Mouse (Mus musculus) midbrain, embryonic 10.5 days (tissue): ENCODE measurements around the gene Cd2bp2. TPM values are rescaled to one million over a fixed set of nuclear protein-coding genes. Genes with fewer than 3 reads are reported as not detected.

Experiments used
- DNase-seq: peaks from one replicate; pipeline ENCODE4 v3.0.0-alpha.2; 2017; ENCODE audit warnings: low spot score
- H3K27ac ChIP-seq: fragments of 300-500 bp; sonication (generic); replicated peaks from 2 replicates; pipeline ENCODE4 v1.5.1; 2016; ENCODE audit warnings: mild to moderate bottlenecking
- H3K27me3 ChIP-seq: fragments of 300-500 bp; sonication (generic); 2 replicates; pipeline ENCODE4 v1.6.1; 2016; ENCODE audit warnings: low read depth, mild to moderate bottlenecking; ENCODE audit not compliant: poor library complexity, severe bottlenecking
- H3K36me3 ChIP-seq: fragments of 300-500 bp; sonication (generic); 2 replicates; pipeline ENCODE4 v1.6.1; 2016; ENCODE audit warnings: mild to moderate bottlenecking, moderate library complexity
- H3K4me1 ChIP-seq: fragments of 300-500 bp; sonication (generic); 2 replicates; pipeline ENCODE4 v1.6.1; 2016
- H3K4me3 ChIP-seq: fragments of 300-500 bp; sonication (generic); 2 replicates; pipeline ENCODE4 v1.5.1; 2016; ENCODE audit warnings: mild to moderate bottlenecking, moderate library complexity
- H3K9me3 ChIP-seq: fragments of 300-500 bp; sonication (generic); replicated peaks from 2 replicates; pipeline ENCODE4 v1.6.1; 2016; ENCODE audit warnings: mild to moderate bottlenecking
- WGBS: fragments of 180-500 bp; shearing (Covaris S2); methylation state at CpG from one replicate; pipeline ENCODE4 v1.1.7; 2016; 5-methylcytosine and 5-hydroxymethylcytosine counted together
- polyA plus RNA-seq: library from polyadenylated mRNA; unstranded; fragments of >200 nt; fragmentation: Nextera tagmentation; extraction: Ambion mirVana; gene quantifications from 2 replicates; pipeline ENCODE4 v1.2.1, GENCODE M21; 2016

Cd2bp2 gene
- polyA plus RNA-seq, 1 experiment from 2014 or later: 94.3 TPM

DNA sequence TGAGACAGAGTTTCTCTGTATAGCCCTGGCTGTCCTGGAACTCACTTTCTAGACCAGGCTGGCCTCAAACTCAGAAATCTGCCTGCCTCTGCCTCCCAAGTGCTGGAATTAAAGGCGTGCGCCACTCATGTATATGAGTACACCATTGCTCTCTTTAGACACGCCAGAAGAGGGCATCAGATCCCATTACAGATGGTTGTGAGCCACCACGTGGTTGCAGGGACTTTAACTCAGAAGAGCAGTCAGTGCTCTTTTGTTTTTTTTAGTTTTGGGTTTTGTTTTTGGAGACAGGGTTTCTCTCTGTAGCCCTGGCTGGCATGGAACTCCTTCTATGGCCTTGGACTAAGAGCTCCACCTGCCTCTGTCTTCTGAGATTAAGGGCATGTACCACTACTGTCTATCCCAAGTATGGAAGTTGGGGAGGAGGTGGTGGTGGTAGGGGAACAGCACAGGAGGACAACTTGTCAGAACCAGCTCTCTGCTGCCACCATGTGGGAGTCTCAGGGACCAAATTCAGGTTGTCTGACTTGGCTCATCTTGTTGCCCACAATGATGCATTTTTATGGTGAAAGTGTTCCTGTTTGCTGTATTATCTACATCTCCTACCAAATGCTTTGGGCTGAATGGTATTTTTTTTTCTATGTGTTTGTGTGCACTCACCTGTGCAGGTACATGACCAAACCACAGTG is 32.9 kb upstream of the Cd2bp2 start:
- Histone ChIP-seq H3K4me3 (no peak overlapping the region), H3K27me3 (no peaks in the 10 kb centered on the region), H3K9me3 (no peaks in the 10 kb centered on the region), H3K36me3 (peaks cover 66% of the 10 kb centered on the region), H3K27ac (no peak overlapping the region), H3K4me1 (peaks cover 25% of the 10 kb centered on the region)
- WGBS: 73% methylated on average over 4 of the region's 4 CpGs
- peak; percentile 61 for DNase-seq

- H3K4me1 ChIP-seq: peaks cover 6% of the 10 kb centered on the region
- 89% methylated on average over 11 of the region's 11 CpGs for WGBS
- no peak overlapping the region for H3K4me3 ChIP-seq
- H3K36me3 ChIP-seq: peaks cover 74% of the 10 kb centered on the region
- DNase-seq: no peak
- no peaks in the 10 kb centered on the region for H3K9me3 ChIP-seq
- no peak overlapping the region for H3K27ac ChIP-seq
- H3K27me3 ChIP-seq: no peaks in the 10 kb centered on the region
Measured at GRCm38 (mm10) chr7:127225147-127225995, 29.5 kb upstream of the Cd2bp2 start.

DNA sequence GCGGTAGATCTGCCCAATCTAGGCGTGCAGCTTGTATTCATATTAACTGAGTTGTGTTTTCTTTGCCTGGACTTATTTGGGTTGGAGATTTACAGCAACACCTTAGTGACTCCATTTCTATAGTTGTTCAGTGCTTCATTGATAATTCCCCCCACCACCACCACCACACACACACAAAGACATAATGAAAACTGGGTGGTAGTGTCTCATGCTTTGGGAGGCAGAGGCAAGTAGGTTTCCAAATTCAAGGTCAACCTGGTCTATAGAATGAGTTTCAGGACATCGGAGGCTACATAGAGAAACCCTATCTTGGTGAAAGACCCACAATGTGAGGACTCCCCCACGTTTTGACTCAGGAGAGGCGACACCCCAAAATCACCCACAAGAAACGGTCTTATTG is 28.8 kb upstream of the Cd2bp2 start:
- Histone ChIP-seq H3K4me1 (no peaks in the 10 kb centered on the region), H3K4me3 (no peak overlapping the region), H3K9me3 (no peaks in the 10 kb centered on the region), H3K36me3 (peaks cover 70% of the 10 kb centered on the region), H3K27me3 (no peaks in the 10 kb centered on the region), H3K27ac (no peak overlapping the region)
- WGBS: 88% methylated on average over 6 of the region's 6 CpGs
- no peak for DNase-seq

GRCm38 (mm10) chr7:127223515-127224478 is 27.9 kb upstream of the Cd2bp2 start:
- H3K27ac ChIP-seq: no peak overlapping the region
- no peaks in the 10 kb centered on the region for H3K4me1 ChIP-seq
- peaks cover 61% of the 10 kb centered on the region for H3K36me3 ChIP-seq
- no peaks in the 10 kb centered on the region for H3K9me3 ChIP-seq
- no peak overlapping the region for H3K4me3 ChIP-seq
- no peaks in the 10 kb centered on the region for H3K27me3 ChIP-seq
- WGBS: 86% methylated on average over 6 of the region's 6 CpGs
- DNase-seq: no peak

DNA sequence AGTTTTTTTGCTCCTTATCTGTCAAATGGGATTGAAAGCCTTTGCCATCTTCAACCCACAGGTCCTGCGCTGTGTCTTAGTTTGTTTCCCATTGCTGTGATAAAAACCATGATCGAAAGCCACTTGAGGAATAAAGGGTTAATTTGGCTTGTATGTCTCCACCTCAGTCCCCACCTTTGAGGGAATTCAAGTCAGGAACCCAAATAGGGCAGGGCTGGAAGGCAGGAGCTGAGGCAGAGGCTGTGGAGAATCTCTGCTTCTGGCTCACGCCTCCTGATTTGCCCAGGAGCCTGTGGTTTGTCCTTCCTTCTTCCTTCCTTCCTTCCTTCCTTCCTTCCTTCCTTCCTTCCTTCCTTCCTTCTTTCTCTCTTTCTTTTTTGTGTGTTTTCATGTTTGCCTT is 27.3 kb upstream of the Cd2bp2 start:
- DNase-seq: no peak
- WGBS: 96% methylated on average over 3 of the region's 3 CpGs
- no peaks in the 10 kb centered on the region for H3K9me3 ChIP-seq
- no peak overlapping the region for H3K27ac ChIP-seq
- H3K4me3 ChIP-seq: no peak overlapping the region
- H3K27me3 ChIP-seq: no peaks in the 10 kb centered on the region
- no peaks in the 10 kb centered on the region for H3K4me1 ChIP-seq
- H3K36me3 ChIP-seq: peaks cover 57% of the 10 kb centered on the region

GRCm38 (mm10) chr7:127220440-127220839 is 24.6 kb upstream of the Cd2bp2 start:
- H3K4me3 ChIP-seq: no peak overlapping the region
- H3K9me3 ChIP-seq: no peaks in the 10 kb centered on the region
- H3K27ac ChIP-seq: no peak overlapping the region
- no peak for DNase-seq
- WGBS: 90% methylated on average over 6 of the region's 6 CpGs
- H3K4me1 ChIP-seq: 0 out of 2 replicates have a peak, but pooled peaks cover 3% of the 10 kb centered on the region
- H3K36me3 ChIP-seq: peaks cover 36% of the 10 kb centered on the region
- H3K27me3 ChIP-seq: no peaks in the 10 kb centered on the region

DNA sequence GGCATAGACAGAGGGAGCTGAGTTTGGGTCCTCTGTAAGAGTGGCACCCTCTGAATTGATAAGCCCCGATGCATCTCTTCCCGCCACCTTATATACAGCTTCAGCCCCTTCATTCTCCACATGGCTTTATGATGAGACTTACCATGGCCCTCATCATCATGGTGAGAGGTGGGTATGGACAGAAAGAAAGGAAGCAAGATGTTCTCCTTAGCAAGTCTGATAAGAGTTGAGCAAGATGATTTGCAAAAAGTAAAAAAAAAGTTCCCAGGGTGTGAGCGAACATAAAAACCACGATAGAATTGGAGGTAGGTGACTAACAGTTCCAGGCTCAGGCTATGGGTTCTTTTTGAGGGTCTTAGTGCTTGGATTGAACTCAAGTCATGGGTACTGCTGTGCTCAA is 22.8 kb upstream of the Cd2bp2 start:
- DNase-seq: no peak
- Histone ChIP-seq H3K27me3 (peaks cover 16% of the 10 kb centered on the region), H3K4me1 (peaks cover 18% of the 10 kb centered on the region), H3K4me3 (no peak overlapping the region), H3K27ac (no peak overlapping the region), H3K36me3 (peaks cover 21% of the 10 kb centered on the region), H3K9me3 (no peaks in the 10 kb centered on the region)
- 95% methylated on average over 4 of the region's 4 CpGs for WGBS

- peaks cover 22% of the 10 kb centered on the region for H3K27me3 ChIP-seq
- no peak for DNase-seq
- WGBS: 82% methylated on average over 10 of the region's 10 CpGs
- H3K4me3 ChIP-seq: no peak overlapping the region
- peaks cover 15% of the 10 kb centered on the region for H3K36me3 ChIP-seq
- peaks cover 18% of the 10 kb centered on the region for H3K4me1 ChIP-seq
- no peak overlapping the region for H3K27ac ChIP-seq
- no peaks in the 10 kb centered on the region for H3K9me3 ChIP-seq
Measured at GRCm38 (mm10) chr7:127217901-127218642, 22.2 kb upstream of the Cd2bp2 start.

- Histone ChIP-seq H3K27ac (no peak overlapping the region), H3K27me3 (peaks cover 28% of the 10 kb centered on the region), H3K4me3 (no peak overlapping the region), H3K4me1 (peaks cover 18% of the 10 kb centered on the region), H3K9me3 (no peaks in the 10 kb centered on the region), H3K36me3 (peaks cover 10% of the 10 kb centered on the region)
- 94% methylated on average over 6 of the region's 6 CpGs for WGBS
- DNase-seq: no peak
Measured at GRCm38 (mm10) chr7:127217475-127217874, 21.6 kb upstream of the Cd2bp2 start.

DNA sequence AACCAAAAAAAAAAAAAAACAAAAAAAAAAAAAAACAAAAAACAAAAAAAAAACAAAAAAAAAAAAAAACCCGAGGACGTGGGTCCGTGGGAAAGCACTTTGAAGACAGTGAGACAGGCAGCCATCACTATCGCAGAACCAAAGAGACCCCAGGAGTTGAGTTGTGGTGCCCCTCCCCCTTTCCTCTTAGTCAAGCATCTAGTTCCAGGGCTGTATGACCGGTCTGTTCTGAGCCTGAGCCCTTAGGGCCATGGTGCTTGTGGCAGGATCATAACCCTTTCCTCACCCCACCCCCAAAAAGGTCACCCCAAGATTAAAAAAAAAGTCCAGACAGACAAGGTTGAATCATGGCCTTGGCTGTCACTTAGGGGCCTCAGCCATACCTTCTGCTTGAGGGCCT is 20.5 kb upstream of the Cd2bp2 start:
- Histone ChIP-seq H3K4me1 (peaks cover 19% of the 10 kb centered on the region), H3K9me3 (no peaks in the 10 kb centered on the region), H3K27me3 (peaks cover 33% of the 10 kb centered on the region), H3K27ac (no peak overlapping the region), H3K4me3 (no peak overlapping the region), H3K36me3 (peaks cover 3% of the 10 kb centered on the region; the same call in 1 of the 2 replicates)
- 91% methylated on average over 5 of the region's 5 CpGs for WGBS
- no peak for DNase-seq

- 23% methylated on average over 33 of the region's 33 CpGs for WGBS
- peak; percentile 69 for DNase-seq
- H3K4me3 ChIP-seq: peak overlapping the region; percentile 39
Measured at GRCm38 (mm10) chr7:127214981-127215871, 19.4 kb upstream of the Cd2bp2 start.

More at GRCm38 (mm10) chr7:127214981-127215871, 19.4 kb upstream of the Cd2bp2 start:
- Histone ChIP-seq H3K4me1 (peaks cover 20% of the 10 kb centered on the region), H3K27ac (no peak overlapping the region), H3K36me3 (peaks cover 3% of the 10 kb centered on the region; the same call in 1 of the 2 replicates), H3K9me3 (no peaks in the 10 kb centered on the region), H3K27me3 (peaks cover 36% of the 10 kb centered on the region)
